Mouse (Mus musculus) stomach, embryonic 16.5 days (tissue): ENCODE measurements at regions not wholly inside any gene's neighbourhood (a gene's known extent, or its start where the extent isn't known, plus 50 kb on each side); places are given as distances from the start of the nearest gene placed in this dataset.

ENCODE experiments used
- ATAC-seq: fragments of 200-750 bp; cut with Nextera tagmentation; 2 replicates; pipeline ENCODE4 v1.8.0; 2017; ENCODE audit warnings: moderate number of reproducible peaks, moderate TSS enrichment; ENCODE audit not compliant: insufficient read depth, low FRiP score
- H3K27ac ChIP-seq: fragments of 300-500 bp; sonication (generic); 2 replicates; pipeline ENCODE4 v1.5.1; 2014; ENCODE audit warnings: low read length
- H3K27me3 ChIP-seq: fragments of 300-500 bp; sonication (generic); 2 replicates; pipeline ENCODE4 v1.6.1; 2014; ENCODE audit warnings: low read length, control low read depth, mixed read lengths; ENCODE audit not compliant: control insufficient read depth, insufficient read depth
- H3K36me3 ChIP-seq: fragments of 300-500 bp; sonication (generic); 2 replicates; pipeline ENCODE4 v1.6.1; 2014; ENCODE audit warnings: low read length; ENCODE audit not compliant: control insufficient read depth, insufficient read depth
- H3K4me1 ChIP-seq: fragments of 300-500 bp; sonication (generic); 2 replicates; pipeline ENCODE4 v1.6.1; 2014; ENCODE audit warnings: low read length, control low read depth, mixed read lengths; ENCODE audit not compliant: control insufficient read depth, insufficient read depth
- H3K4me2 ChIP-seq: fragments of 300-500 bp; sonication (generic); 2 replicates; pipeline ENCODE4 v1.6.1; 2014; ENCODE audit warnings: low read depth, low read length, mixed read lengths
- H3K4me3 ChIP-seq: fragments of 300-500 bp; sonication (generic); replicated peaks from 2 replicates; pipeline ENCODE4 v1.5.1; 2014; ENCODE audit warnings: mild to moderate bottlenecking, low read length
- H3K9ac ChIP-seq: fragments of 300-500 bp; sonication (generic); 2 replicates; pipeline ENCODE4 v1.6.1; 2014; ENCODE audit warnings: low read length
- H3K9me3 ChIP-seq: fragments of 300-500 bp; sonication (generic); replicated peaks from 2 replicates; pipeline ENCODE4 v1.6.1; 2016; ENCODE audit warnings: low read length, control low read depth; ENCODE audit not compliant: control insufficient read depth
- WGBS: fragments of 180-500 bp; shearing (Covaris S2); extraction: QIAGEN DNeasy Blood & Tissue Kit; methylation state at CpG from one replicate; pipeline ENCODE4 v1.1.7; 2014; 5-methylcytosine and 5-hydroxymethylcytosine counted together

DNA sequence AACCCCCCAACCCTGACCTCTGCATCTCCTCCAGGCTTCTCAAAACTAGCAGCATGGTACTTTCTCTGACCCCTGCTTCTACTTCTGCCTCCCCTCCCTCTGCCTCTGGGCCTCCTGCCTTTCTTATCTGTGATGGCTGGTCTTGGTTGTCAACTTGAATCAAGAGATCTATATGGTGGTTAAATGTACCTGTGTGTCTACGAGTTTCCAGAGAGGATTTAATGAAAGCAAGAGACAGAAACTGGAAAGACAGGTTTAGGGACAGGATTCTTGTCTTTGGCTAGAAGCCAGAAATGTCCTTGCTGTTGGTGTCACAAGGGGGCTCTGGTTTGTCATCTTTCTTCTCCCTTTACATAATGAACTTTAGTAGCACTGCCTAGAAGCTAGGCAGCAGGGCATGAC lies 180.9 kb downstream of the Gm19410 start:
- H3K9ac ChIP-seq: no peak overlapping the region
- 0 out of 2 replicates have a peak, but pooled peaks cover 5% of the 10 kb centered on the region for H3K4me1 ChIP-seq
- peak; percentile 46; the same call in 1 of the 2 replicates for ATAC-seq
- 23% methylated on average over 1 of the region's 1 CpGs for WGBS
- H3K4me3 ChIP-seq: no peak overlapping the region
- H3K27me3 ChIP-seq: no peaks in the 10 kb centered on the region
- no peaks in the 10 kb centered on the region for H3K9me3 ChIP-seq
- H3K4me2 ChIP-seq: no peak overlapping the region
- no peaks in the 10 kb centered on the region for H3K36me3 ChIP-seq
- no peak overlapping the region for H3K27ac ChIP-seq

DNA sequence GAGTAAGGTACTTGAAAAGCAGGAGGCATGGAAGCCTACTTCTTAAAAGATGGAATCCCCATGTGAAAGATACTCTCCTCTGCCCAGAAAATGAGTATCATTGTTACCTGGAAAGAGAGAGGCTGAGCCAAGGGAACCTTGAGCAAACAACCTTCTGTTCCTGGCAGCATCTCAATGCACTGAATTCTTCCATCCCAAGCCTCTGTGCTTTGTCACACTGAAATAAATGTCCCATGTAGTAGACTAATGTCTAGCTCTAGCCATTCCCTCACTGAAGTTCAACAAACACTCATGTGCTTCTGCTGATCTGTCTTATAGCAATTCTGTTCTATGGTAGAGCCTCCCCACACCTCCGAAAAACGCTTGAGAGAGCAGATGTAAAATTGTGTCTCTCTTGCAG lies 182.6 kb downstream of the Gm19410 start:
- Histone ChIP-seq H3K27me3 (no peaks in the 10 kb centered on the region), H3K27ac (no peak overlapping the region), H3K9ac (no peak overlapping the region), H3K9me3 (no peaks in the 10 kb centered on the region), H3K4me2 (no peak overlapping the region), H3K4me1 (0 out of 2 replicates have a peak, but pooled peaks cover 5% of the 10 kb centered on the region), H3K4me3 (no peak overlapping the region), H3K36me3 (no peaks in the 10 kb centered on the region)
- no peak for ATAC-seq
- WGBS: 62% methylated on average over 2 of the region's 2 CpGs

DNA sequence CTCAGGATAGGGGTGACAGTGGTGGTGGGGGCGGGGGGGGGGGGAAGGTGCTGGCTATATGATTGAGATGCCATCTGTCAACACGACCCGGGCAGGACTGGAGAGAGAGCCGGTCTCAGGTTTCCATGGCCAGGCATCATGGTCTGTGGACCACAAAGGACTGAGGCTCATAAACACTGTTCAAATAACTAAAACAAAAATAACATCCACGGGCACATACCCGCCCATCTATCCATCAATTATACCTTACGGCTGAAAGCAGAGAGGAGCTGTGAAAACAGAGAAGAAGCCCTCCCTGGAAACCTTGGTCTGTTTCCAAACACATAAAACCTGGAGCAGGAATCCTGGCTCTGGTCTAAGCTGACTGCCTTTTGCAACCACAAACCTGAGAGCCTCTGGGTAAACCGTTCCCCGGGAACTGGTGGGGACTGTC lies 183.2 kb downstream of the Gm19410 start:
- Histone ChIP-seq H3K27me3 (no peaks in the 10 kb centered on the region), H3K4me2 (no peak overlapping the region), H3K4me3 (no peak overlapping the region), H3K4me1 (0 out of 2 replicates have a peak, but pooled peaks cover 5% of the 10 kb centered on the region), H3K9ac (no peak overlapping the region), H3K36me3 (no peaks in the 10 kb centered on the region), H3K9me3 (no peaks in the 10 kb centered on the region), H3K27ac (no peak overlapping the region)
- WGBS: 17% methylated on average over 9 of the region's 9 CpGs
- ATAC-seq: no peak

DNA sequence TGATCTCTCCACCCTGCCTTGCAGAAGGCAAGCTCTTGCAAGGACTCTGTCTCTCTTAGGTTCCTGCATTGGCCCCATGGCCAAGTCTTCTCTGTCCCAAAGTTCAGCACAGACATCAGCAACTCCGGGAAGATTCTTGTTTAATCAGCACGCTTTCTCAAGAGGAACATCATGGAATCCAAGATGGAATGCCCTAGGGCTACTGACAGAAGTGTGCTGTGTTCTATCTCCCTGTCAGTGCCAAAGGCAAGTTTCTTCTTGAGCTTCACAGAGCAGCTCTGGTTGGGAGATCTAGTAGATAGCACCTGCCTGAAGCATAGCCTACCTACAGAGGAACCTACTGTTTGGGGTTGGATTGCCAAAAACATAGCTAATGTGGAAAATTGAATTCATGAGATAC lies 189.9 kb downstream of the Gm19410 start:
- no peak overlapping the region for H3K9ac ChIP-seq
- H3K4me2 ChIP-seq: no peak overlapping the region
- ATAC-seq: no peak
- H3K4me3 ChIP-seq: no peak overlapping the region
- 85% methylated on average over 2 of the region's 2 CpGs for WGBS
- no peaks in the 10 kb centered on the region for H3K9me3 ChIP-seq
- no peaks in the 10 kb centered on the region for H3K36me3 ChIP-seq
- no peak overlapping the region for H3K27ac ChIP-seq
- H3K4me1 ChIP-seq: no peaks in the 10 kb centered on the region
- H3K27me3 ChIP-seq: no peaks in the 10 kb centered on the region

DNA sequence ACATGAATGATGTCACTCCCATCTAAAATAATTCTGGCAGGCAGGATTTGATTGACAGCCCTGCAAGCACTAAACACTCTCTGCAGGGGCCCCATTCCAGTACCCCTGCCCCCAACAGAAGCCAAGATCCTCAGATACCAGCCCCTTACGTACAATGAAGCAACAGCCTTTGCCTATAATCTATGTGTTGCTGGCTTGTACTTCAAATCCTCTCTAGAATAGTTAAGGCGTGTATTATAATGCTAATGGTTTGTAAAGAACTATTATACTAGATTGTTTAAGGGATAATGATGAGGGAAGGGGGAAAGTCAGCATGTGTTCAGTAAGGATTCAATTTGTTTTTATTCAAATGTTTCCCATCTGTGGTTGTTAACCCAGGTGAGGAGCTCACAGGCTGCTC lies 190.7 kb downstream of the Gm19410 start:
- Histone ChIP-seq H3K4me3 (no peak overlapping the region), H3K4me2 (no peak overlapping the region), H3K36me3 (no peaks in the 10 kb centered on the region), H3K9ac (no peak overlapping the region), H3K9me3 (no peaks in the 10 kb centered on the region), H3K4me1 (no peaks in the 10 kb centered on the region), H3K27me3 (no peaks in the 10 kb centered on the region), H3K27ac (no peak overlapping the region)
- 78% methylated on average over 2 of the region's 2 CpGs for WGBS
- ATAC-seq: no peak

DNA sequence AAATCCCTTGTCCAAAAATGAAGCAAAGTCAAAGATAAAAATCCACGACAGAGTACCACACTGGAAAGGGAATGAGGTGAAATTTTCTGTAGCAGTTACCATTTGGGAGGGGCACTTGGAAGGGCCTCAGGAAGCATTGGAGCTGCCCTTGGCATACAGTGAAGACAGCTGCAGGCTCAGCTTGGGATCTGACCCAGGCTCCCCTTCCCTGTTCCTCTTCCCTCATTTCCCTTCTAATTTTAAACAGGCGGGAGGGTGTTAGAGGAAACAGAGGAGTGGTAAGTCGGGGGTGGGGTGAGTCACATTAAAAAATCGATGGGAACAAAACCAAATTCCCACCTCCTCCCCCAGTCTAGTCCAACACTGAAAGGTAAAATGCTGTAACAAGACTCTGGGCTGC lies 193.6 kb downstream of the Gm19410 start:
- H3K27me3 ChIP-seq: no peaks in the 10 kb centered on the region
- 61% methylated on average over 4 of the region's 4 CpGs for WGBS
- no peak overlapping the region for H3K27ac ChIP-seq
- no peaks in the 10 kb centered on the region for H3K36me3 ChIP-seq
- no peaks in the 10 kb centered on the region for H3K4me1 ChIP-seq
- H3K4me2 ChIP-seq: no peak overlapping the region
- H3K4me3 ChIP-seq: no peak overlapping the region
- no peak for ATAC-seq
- no peak overlapping the region for H3K9ac ChIP-seq
- no peaks in the 10 kb centered on the region for H3K9me3 ChIP-seq

DNA sequence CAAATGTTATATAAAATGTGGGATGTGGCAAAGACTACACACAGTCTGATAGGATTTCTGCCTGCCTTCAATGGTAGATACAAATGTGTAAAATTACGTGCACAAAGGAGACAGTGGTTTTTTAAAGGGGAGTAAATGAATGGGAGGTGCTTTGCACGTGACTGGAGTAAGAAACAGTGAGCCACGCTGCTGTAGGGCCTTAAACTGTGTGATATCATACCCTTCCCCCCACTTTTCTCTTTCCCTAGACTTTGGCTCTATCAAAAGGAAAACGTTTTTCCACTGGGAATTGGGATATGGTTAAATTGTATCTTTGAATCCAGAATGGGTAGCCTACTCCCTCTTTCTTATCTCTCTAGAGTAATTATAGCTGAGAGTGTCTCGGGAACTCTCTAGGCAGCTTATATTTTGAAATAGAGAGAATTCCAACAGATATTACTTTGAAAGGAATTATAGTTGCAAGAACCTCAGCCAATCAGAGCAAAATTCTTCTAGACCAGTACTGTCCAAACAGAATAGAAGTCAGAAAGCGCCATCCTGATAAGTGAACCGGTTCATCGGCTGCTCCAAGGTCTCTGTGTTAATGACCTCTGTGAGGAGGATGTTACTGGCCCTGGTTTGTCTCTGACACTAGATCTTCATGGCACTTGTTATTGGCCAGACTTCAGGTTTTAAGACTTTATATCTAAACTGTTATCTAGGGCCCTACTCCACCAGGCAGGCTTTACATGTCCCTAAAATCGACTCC lies 195.5 kb downstream of the Gm19410 start:
- H3K4me1 ChIP-seq: no peaks in the 10 kb centered on the region
- ATAC-seq: no peak
- H3K9ac ChIP-seq: no peak overlapping the region
- H3K4me2 ChIP-seq: no peak overlapping the region
- no peaks in the 10 kb centered on the region for H3K9me3 ChIP-seq
- no peak overlapping the region for H3K27ac ChIP-seq
- H3K36me3 ChIP-seq: no peaks in the 10 kb centered on the region
- 55% methylated on average over 9 of the region's 9 CpGs for WGBS
- H3K27me3 ChIP-seq: no peaks in the 10 kb centered on the region
- H3K4me3 ChIP-seq: no peak overlapping the region

DNA sequence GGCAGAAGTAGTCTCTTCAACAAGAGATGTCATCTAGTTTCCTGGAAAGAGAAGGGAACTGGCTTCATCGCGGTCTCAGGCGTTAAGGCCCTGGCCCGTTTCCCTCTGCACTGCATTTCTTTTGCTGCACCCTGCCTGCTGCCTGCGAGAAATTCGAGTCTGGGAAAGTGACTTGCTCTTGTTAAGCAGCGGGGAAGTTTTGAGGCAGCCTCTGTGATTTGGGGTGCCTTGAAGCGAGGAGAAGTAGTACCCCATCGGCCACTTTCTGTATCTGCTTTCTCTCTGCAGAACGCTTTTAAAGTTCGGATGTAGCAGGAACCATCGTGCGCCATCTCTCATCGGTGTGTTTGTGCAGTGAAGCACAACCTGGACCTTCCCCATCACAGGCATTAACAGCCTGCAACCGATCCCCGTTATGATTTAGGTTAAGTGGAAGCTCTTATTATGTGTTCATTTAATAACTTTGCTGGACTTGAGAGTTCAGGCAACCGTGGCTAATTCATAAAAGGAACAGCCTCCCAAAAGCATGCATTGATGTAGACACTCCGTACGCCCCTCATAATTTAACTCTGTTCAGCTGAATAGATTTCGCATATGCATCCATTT lies 196.1 kb downstream of the Gm19410 start:
- ATAC-seq: no peak
- no peak overlapping the region for H3K4me3 ChIP-seq
- H3K4me1 ChIP-seq: no peaks in the 10 kb centered on the region
- H3K27me3 ChIP-seq: no peaks in the 10 kb centered on the region
- H3K4me2 ChIP-seq: no peak overlapping the region
- no peak overlapping the region for H3K27ac ChIP-seq
- no peaks in the 10 kb centered on the region for H3K9me3 ChIP-seq
- no peak overlapping the region for H3K9ac ChIP-seq
- 72% methylated on average over 20 of the region's 20 CpGs for WGBS
- no peaks in the 10 kb centered on the region for H3K36me3 ChIP-seq

DNA sequence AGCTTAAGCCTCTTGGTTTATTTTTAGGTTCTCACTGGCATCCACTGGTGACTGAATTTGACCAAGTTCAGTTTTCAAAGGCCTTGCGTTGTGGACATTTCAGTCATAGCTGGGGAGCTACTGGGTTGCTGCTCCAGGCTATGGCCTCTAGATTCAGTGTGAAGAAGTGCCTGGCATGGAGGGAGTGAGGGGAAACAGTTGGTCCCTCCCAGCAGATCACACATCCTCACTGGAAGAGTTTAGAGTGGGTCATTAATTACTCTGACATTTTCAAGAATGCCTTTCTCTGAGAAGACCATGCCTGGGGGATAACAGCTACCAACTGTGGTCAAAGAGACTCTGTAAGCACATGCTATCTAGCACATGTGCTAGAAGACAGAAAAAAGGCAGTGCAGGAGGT lies 199.3 kb downstream of the Gm19410 start:
- H3K27me3 ChIP-seq: no peaks in the 10 kb centered on the region
- no peak overlapping the region for H3K9ac ChIP-seq
- H3K27ac ChIP-seq: no peak overlapping the region
- H3K36me3 ChIP-seq: no peaks in the 10 kb centered on the region
- ATAC-seq: no peak
- H3K9me3 ChIP-seq: no peaks in the 10 kb centered on the region
- WGBS: 41% methylated on average over 1 of the region's 1 CpGs
- H3K4me1 ChIP-seq: no peaks in the 10 kb centered on the region
- no peak overlapping the region for H3K4me3 ChIP-seq
- no peak overlapping the region for H3K4me2 ChIP-seq
